Mouse (Mus musculus) kidney, adult 2 months (tissue): Measurements from ENCODE around the gene Dnajb12. TPM values are rescaled to one million over a fixed set of nuclear protein-coding genes. Genes with fewer than 3 reads are reported as not detected.
A peak's percentile ranks its signal among the peaks of the same experiment; 100 is the strongest.

Source experiments
- DNase-seq: peaks from one replicate; pipeline ENCODE4 v3.0.0; 2021
- H3K27ac ChIP-seq: fragments of 200-500 bp; 2 replicates; pipeline ENCODE4 v1.5.1; 2012; ENCODE audit warnings: low read depth, low read length, control low read depth, inconsistent platforms; ENCODE audit not compliant: insufficient read depth
- H3K27me3 ChIP-seq: fragments of 200-500 bp; replicated peaks from 2 replicates; pipeline ENCODE4 v1.6.1; 2012; ENCODE audit warnings: mild to moderate bottlenecking, moderate library complexity, low read length, inconsistent platforms; ENCODE audit not compliant: control insufficient read depth, insufficient read depth
- H3K36me3 ChIP-seq: fragments of 200-500 bp; 2 replicates; pipeline ENCODE4 v1.6.1; 2012; ENCODE audit warnings: mild to moderate bottlenecking, moderate library complexity, low read length, inconsistent platforms; ENCODE audit not compliant: control insufficient read depth, insufficient read depth
- H3K4me1 ChIP-seq: fragments of 200-500 bp; 2 replicates; pipeline ENCODE4 v1.6.1; 2011; ENCODE audit warnings: low read length; ENCODE audit not compliant: control insufficient read depth, insufficient read depth
- H3K4me3 ChIP-seq: fragments of 200-500 bp; 2 replicates; pipeline ENCODE4 v1.5.1; 2011; ENCODE audit warnings: mild to moderate bottlenecking, low read depth, low read length, control low read depth; ENCODE audit not compliant: insufficient read depth
- CTCF ChIP-seq: fragments of 200-500 bp; conservative IDR thresholded peaks from 2 replicates; pipeline ENCODE4 v1.5.1; 2011; ENCODE audit warnings: low read depth, mild to moderate bottlenecking, control low read depth, low read length, moderate library complexity, mixed read lengths; ENCODE audit not compliant: insufficient read depth, insufficient read length
- POLR2A ChIP-seq: fragments of 200-500 bp; IDR thresholded peaks from one replicate; pipeline ENCODE4 v1.6.1; 2011; ENCODE audit warnings: low read depth, low read length, control low read depth
- WGBS: fragments of 180-500 bp; shearing (Covaris S2); methylation state at CpG from one replicate; pipeline ENCODE4 v1.1.7; 2018; 5-methylcytosine and 5-hydroxymethylcytosine counted together
- polyA plus RNA-seq: library from polyadenylated mRNA; depleted of rRNA; stranded (reverse); fragments of >200 nt; gene quantifications from 2 replicates; pipeline ENCODE4 v1.2.3, GENCODE M21; 2012

Dnajb12 gene
- polyA plus RNA-seq, 1 experiment = 85.8 TPM

DNA sequence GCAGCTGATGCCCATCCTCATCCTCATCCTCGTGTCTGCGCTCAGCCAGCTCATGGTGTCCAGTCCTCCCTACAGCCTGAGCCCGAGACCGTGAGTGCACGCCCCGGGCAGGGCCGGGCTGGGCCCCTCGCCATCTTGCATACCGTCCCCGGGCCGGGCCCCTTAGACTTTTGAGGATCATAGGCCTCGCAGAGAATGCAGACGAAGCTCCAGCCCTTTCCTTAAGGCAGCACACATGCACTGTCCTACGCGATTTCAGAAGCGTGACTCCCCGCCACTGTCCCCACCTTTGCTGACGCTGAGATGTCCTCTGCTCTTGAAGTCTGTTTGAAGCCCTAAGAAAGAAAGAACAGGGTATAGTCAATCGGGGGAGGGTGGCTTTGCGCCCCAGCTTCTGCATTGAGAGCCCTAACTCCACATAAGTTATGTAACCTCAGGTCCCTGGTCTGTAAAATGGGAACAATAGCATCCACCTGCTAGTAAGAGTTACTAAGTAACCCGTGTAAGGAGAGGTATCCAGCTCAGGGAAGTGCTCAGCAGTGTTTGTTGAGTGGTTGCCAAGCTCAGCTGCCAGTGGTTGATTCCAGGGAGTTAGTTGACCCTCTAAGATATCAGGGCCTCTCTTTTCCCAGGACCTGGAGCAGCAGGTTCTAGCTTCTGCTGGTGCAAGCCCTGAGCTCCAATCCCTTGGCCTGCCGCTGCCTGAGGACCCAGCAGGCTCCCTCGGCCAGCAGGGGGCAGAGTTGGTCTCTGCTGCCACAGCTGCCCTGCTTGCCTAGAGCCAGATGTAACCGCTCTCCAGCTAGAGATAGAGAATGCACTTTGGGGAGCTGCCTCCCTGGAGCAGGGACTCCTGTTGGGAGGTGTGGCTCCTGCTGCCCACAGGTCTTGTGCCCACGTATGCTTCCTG is 15.2 kb downstream of the Dnajb12 start:
- Histone ChIP-seq H3K27ac (no peak overlapping the region), H3K4me3 (no peak overlapping the region), H3K4me1 (peaks cover 6% of the 10 kb centered on the region; the same call in 1 of the 2 replicates), H3K27me3 (no peaks in the 10 kb centered on the region), H3K36me3 (no peaks in the 10 kb centered on the region; the same call in 1 of the 2 replicates)
- peak; percentile 94 for TF ChIP-seq CTCF
- TF ChIP-seq POLR2A = no peak
- WGBS = 78% methylated on average over 25 of the region's 25 CpGs
- DNase-seq = peak; percentile 87

DNA sequence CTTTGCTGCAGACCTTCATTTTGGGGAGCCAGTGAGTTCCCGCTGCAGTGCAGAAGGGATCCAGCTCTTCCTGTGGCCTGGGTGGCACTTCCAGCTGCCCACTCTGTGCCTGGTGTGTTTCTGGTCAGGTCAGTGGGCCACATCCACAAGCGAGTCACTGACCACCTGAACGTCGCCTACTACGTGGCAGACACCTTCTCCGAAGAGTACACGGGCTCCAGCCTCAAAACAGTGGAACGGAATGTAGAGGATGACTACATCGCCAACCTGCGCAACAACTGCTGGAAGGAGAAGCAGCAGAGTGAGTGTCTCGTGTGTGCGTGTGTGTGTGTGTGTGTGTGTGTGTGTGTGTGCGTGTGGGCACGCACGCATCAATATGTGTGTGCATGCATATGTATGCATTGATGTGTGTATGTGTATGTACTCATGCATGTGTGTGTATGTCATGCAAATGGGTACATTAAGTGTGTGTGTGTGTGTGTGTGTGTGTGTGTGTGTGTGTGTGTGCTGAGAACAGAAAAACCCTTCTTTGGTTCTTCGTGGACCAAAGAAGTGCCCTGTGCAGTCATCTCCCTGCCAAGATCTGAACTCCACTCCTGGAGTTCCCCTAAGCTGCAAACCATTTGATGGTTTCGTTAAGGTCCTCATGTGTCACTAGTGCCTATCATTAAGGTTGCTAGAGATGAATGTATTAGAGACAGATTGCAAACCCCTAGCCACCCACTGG is 16.3 kb downstream of the Dnajb12 start:
- Histone ChIP-seq H3K4me1 (peaks cover 13% of the 10 kb centered on the region), H3K27me3 (no peaks in the 10 kb centered on the region), H3K4me3 (no peak overlapping the region), H3K36me3 (no peaks in the 10 kb centered on the region; the same call in 1 of the 2 replicates), H3K27ac (no peak overlapping the region)
- DNase-seq = no peak
- 93% methylated on average over 17 of the region's 17 CpGs for WGBS
- TF ChIP-seq CTCF = no peak
- no peak for TF ChIP-seq POLR2A

DNA sequence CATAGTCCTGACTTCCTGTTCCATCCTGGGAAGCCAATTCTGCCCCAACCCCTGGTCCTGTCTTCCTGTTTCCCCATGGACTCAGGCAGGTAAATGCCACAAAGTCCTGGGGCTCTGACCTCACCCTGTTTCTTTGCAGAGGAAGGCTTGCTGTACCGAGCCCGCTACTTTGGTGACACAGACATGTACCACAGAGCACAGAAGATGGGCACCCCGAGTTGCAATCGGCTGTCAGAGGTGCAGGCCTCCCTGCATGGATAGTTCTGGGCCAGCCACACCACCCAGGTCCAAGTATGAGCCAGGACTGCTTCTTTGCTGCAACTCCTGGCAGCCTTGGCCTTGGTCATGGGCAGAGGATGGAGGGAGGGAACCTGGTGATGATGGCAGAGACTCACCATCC is 16.9 kb downstream of the Dnajb12 start:
- Histone ChIP-seq H3K27me3 (no peaks in the 10 kb centered on the region), H3K4me3 (no peak overlapping the region), H3K36me3 (no peaks in the 10 kb centered on the region; the same call in 1 of the 2 replicates), H3K27ac (no peak overlapping the region), H3K4me1 (peaks cover 13% of the 10 kb centered on the region)
- 90% methylated on average over 4 of the region's 4 CpGs for WGBS
- TF ChIP-seq POLR2A (no peak), CTCF (no peak)
- no peak for DNase-seq

DNA sequence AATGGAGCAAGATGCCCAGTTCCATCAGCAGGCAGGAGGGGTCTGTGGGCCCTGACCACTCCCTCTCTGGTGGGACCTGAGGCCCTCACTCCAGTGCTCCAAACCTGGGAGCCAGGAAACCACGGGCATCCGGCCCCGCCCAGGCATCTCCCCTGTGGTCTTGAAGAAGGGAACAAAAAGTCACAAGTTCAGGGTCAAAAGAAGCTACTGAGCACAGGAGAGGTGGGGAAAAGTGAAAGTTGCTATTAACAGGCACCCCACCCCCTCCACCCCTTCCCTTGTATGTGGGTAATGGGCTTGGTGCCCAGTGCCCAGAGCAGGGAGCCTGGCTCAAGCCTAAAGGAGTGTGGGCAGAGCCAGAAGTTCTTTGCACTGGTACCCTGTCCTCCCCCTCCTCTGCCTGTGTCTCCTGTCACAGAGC is 17.6 kb downstream of the Dnajb12 start:
- Histone ChIP-seq H3K27me3 (no peaks in the 10 kb centered on the region), H3K4me1 (peaks cover 13% of the 10 kb centered on the region), H3K36me3 (no peaks in the 10 kb centered on the region; the same call in 1 of the 2 replicates), H3K4me3 (no peak overlapping the region), H3K27ac (peak overlapping the region; percentile 62)
- 37% methylated on average over 3 of the region's 3 CpGs for WGBS
- no peak for TF ChIP-seq POLR2A
- no peak for TF ChIP-seq CTCF
- peak; percentile 58 for DNase-seq

DNA sequence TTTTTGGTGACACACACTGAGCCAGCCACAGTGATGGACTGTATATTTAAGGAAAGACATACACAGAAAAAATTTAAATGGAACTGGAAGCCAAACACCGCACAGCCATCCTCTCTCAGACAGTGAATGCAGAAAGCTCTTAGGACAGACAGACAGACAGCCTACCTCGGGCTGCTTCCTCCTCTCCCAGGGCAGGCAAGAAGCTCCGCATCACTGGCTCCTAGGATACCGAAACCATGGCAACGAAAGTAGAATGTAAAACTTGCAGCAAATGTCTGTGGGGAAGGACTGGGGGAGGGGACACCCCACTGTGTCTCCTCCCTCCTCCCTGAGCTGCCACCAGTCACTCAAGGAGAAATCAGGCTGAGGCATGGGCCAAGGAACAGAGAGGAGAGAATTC is 18.2 kb downstream of the Dnajb12 start:
- TF ChIP-seq CTCF (no peak), POLR2A (no peak)
- 45% methylated on average over 5 of the region's 5 CpGs for WGBS
- Histone ChIP-seq H3K36me3 (no peaks in the 10 kb centered on the region; the same call in 1 of the 2 replicates), H3K4me1 (peaks cover 13% of the 10 kb centered on the region), H3K27me3 (no peaks in the 10 kb centered on the region), H3K27ac (peak overlapping the region; percentile 62), H3K4me3 (no peak overlapping the region)
- peak; percentile 63 for DNase-seq

DNA sequence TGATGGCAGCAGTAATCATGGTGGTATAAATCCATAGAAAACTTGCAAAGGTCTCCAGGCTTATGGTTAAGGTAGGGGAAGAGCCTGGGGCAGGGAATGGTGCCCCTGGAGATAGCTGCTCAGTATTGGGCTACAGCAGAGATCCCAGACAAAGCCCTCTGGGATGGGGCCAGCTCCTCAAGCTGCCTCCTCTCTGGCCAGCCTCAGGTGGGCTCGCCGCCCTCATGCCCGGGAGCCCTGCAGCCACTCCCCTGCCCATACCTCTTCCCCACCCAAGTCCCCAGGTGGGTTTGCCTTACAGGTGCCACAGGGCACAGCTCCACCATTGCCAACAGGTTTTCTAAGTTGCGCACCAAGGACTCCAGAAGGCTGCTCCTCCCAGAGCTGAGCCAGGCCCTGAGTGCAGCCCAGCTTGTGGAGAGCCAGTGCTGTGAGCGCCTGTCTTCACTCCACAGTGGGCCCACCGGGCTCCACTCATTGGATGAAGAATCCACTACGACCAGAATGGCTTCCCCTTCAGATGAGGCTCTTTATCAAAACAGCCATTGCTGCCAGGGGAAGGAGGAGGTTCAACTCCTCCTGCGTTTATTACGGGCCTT is 18.9 kb downstream of the Dnajb12 start:
- DNase-seq = no peak
- TF ChIP-seq CTCF = no peak
- TF ChIP-seq POLR2A = no peak
- Histone ChIP-seq H3K36me3 (no peaks in the 10 kb centered on the region; the same call in 1 of the 2 replicates), H3K27ac (0 out of 2 replicates have a peak overlapping the region, but pooled peaks have one; percentile 1), H3K4me1 (peaks cover 13% of the 10 kb centered on the region), H3K27me3 (no peaks in the 10 kb centered on the region), H3K4me3 (no peak overlapping the region)
- WGBS = 79% methylated on average over 9 of the region's 9 CpGs
